Mouse (Mus musculus) C2C12 (cell line): ENCODE measurements around the gene Ahnak2.

Experiments
- CEBPB ChIP-seq: IDR thresholded peaks from one replicate; pipeline ENCODE4 v1.6.1; 2011; ENCODE audit warnings: low read depth, mild to moderate bottlenecking, control low read depth, moderate library complexity
- CTCF ChIP-seq: IDR thresholded peaks from one replicate; pipeline ENCODE4 v1.5.1; 2011; ENCODE audit not compliant: control insufficient read depth, insufficient read depth, insufficient read length
- USF1 ChIP-seq: IDR thresholded peaks from one replicate; pipeline ENCODE4 v1.6.1; 2011; ENCODE audit warnings: low read depth, mild to moderate bottlenecking, control low read depth, moderate library complexity

DNA sequence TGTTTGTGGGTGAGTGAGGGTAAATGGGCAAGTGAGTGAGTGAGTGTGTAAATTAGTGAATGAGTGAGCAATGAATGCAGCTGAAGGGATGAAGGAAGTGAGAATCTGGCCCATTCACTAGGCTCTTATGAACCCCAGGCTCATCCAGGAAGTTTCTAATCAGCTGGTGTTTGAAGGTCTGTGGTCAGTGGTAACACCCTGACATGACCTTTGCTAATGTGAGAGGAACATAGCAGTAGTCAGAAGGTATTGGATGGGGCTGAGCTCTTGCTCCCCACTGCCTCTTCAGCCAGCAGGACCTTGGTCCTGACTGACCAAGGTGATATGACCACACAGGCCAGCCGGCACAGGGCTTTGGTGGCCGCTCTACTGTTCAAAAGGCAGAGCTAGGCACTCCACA lies 45.4 kb upstream of the Ahnak2 start:
- TF ChIP-seq CTCF (no peak), USF1 (no peak), CEBPB (no peak)
